Mouse (Mus musculus) liver, adult 2 months (tissue): ENCODE measurements around the gene Pip4k2c.

ENCODE experiments used
- CTCF ChIP-seq: fragments of 200-500 bp; IDR thresholded peaks from 2 replicates; pipeline ENCODE4 v1.5.1; 2011; ENCODE audit warnings: low read depth, low read length, control low read depth
- POLR2A ChIP-seq: fragments of 200-500 bp; IDR thresholded peaks from 2 replicates; pipeline ENCODE4 v1.6.1; 2011; ENCODE audit warnings: low read length, control low read depth; ENCODE audit not compliant: insufficient read depth; ENCODE audit errors: extremely low read depth

- TF ChIP-seq POLR2A: no peak
- no peak for TF ChIP-seq CTCF
Observed at GRCm38 (mm10) chr10:127194428-127195327, 16.7 kb downstream of the Pip4k2c start.
